7 mouse cellular contexts compared by ENCODE assay signal in genomic region chr7:140881696-140882468, GRCm38 (mm10). TPM values are rescaled to one million over a fixed set of nuclear protein-coding genes. Genes with fewer than 3 reads are reported as not detected.
DNase-seq lines count a peak whose midpoint lies in the region; ATAC-seq lines count a peak whose summit lies in the region.

Gene Psmd13, plus strand, starts transcription at chr7:140881968.
Gene Sirt3, minus strand, starts transcription at chr7:140882309.

- H3K9me3 ChIP-seq in intestine, embryonic 15.5 days, result no peaks in the 10 kb centered on the region
- H3K9me3 ChIP-seq in midbrain, embryonic 10.5 days (replicated peaks), result no peaks in the 10 kb centered on the region

- peak; percentile 97 for ATAC-seq in intestine, embryonic 15.5 days

- peak within 1 kb of the TSS; percentile 76 for H3K9ac ChIP-seq in intestine, embryonic 15.5 days

- no peaks in the 10 kb centered on the region for H3K27me3 ChIP-seq in intestine, embryonic 15.5 days (replicated peaks)
- no peaks in the 10 kb centered on the region for H3K27me3 ChIP-seq in midbrain, embryonic 10.5 days (ENCODE audit: low read depth, poor library complexity, severe bottlenecking)

- intact Hi-C loops in gastrocnemius, postnatal 36 days (cut with DNase I), result loop anchor here (2.0 kb wide), 1 partner anchor 25 kb away; the partner anchor contains the start of genes Bet1l, Gm45785 and Ric8a
- intact Hi-C loops in left cerebral cortex, postnatal 25 days (cut with DNase I), result loop anchor here (1.0 kb wide), 1 partner anchor 26 kb away; the partner anchor contains the start of genes Gm45785 and Ric8a

- peak within 1 kb of the TSS; percentile 82 for H3K4me2 ChIP-seq in intestine, embryonic 15.5 days (replicated peaks)

- under 1% methylated on average over 59 of the region's 59 CpGs for WGBS in intestine, embryonic 15.5 days
- WGBS in midbrain, embryonic 10.5 days, result under 1% methylated on average over 59 of the region's 59 CpGs

- peak; percentile 91 to 93 for DNase-seq in adrenal gland, adult 18-20 months (ENCODE audit: low spot score in 2 of 2)
- peak; percentile 98 for DNase-seq in embryo, embryonic 11 days
- DNase-seq in gastrocnemius, postnatal 36 days, result peak; percentile 88 to 91
- DNase-seq in left cerebral cortex, postnatal 25 days (ENCODE audit: low spot score in 2 of 2), result peak; percentile 97
- DNase-seq in midbrain, embryonic 10.5 days (ENCODE audit: low spot score), result peak; percentile 94
- DNase-seq in right cerebral cortex, postnatal 4 days, result peak; percentile 93

- peak within 1 kb of the TSS; percentile 59 for H3K4me3 ChIP-seq in intestine, embryonic 15.5 days (replicated peaks)
- peak within 1 kb of the TSS; percentile 96 for H3K4me3 ChIP-seq in midbrain, embryonic 10.5 days

- peaks cover 11% of the 10 kb centered on the region for H3K4me1 ChIP-seq in intestine, embryonic 15.5 days (replicated peaks)
- H3K4me1 ChIP-seq in midbrain, embryonic 10.5 days, result peaks cover 23% of the 10 kb centered on the region

- 0 out of 2 replicates have a peak, but pooled peaks cover 4% of the 10 kb centered on the region for H3K36me3 ChIP-seq in intestine, embryonic 15.5 days
- H3K36me3 ChIP-seq in midbrain, embryonic 10.5 days, result peaks cover 42% of the 10 kb centered on the region

- peak within 1 kb of the TSS; percentile 85 for H3K27ac ChIP-seq in intestine, embryonic 15.5 days
- H3K27ac ChIP-seq in midbrain, embryonic 10.5 days (replicated peaks), result peak within 1 kb of the TSS; percentile 87

RNA-seq across cellular contexts. Expression of gene Psmd13, which starts in this region (rescaled TPM):
- total RNA-seq in adrenal gland, adult 18-20 months (2021), result 100 to 1,000 TPM; 100 to 116 TPM
- total RNA-seq in gastrocnemius, postnatal 36 days (2021), result 10 to 100 TPM; 78.3 to 78.9 TPM
- 194 and 214 TPM in 2 replicates for polyA plus RNA-seq in intestine, embryonic 15.5 days (2015; fragmentation: Nextera tagmentation; extraction: Ambion mirVana)
- 100 to 1,000 TPM; 116 TPM for total RNA-seq in left cerebral cortex, postnatal 25 days (2021)
- polyA plus RNA-seq in midbrain, embryonic 10.5 days (2016; fragmentation: Nextera tagmentation; extraction: Ambion mirVana), result 343 and 348 TPM in 2 replicates

RNA-seq across cellular contexts. Expression of gene Sirt3, which starts in this region (rescaled TPM):
- total RNA-seq in adrenal gland, adult 18-20 months (2021), result 10 to 100 TPM; 28.6 to 45.7 TPM
- 10 to 100 TPM; 26.0 to 26.3 TPM for total RNA-seq in gastrocnemius, postnatal 36 days (2021)
- polyA plus RNA-seq in intestine, embryonic 15.5 days (2015; fragmentation: Nextera tagmentation; extraction: Ambion mirVana), result 27.7 and 31.4 TPM in 2 replicates
- total RNA-seq in left cerebral cortex, postnatal 25 days (2021), result 10 to 100 TPM; 77.1 to 78.2 TPM
- polyA plus RNA-seq in midbrain, embryonic 10.5 days (2016; fragmentation: Nextera tagmentation; extraction: Ambion mirVana), result 29.2 and 31.8 TPM in 2 replicates

Comparison
In these comparisons a context has a peak if more than half of its experiments do, and no peak if none do; other contexts are left out.
1. Peak in every context shown above with its lines: DNase-seq, ATAC-seq, H3K4me3 ChIP-seq and H3K27ac ChIP-seq.